Mouse (Mus musculus) embryo, embryonic 10 days (tissue): ENCODE measurements around the gene Msrb3.

Source experiments
- DNase-seq: peaks from one replicate; pipeline ENCODE4 v3.0.0-alpha.2; 2015; ENCODE audit warnings: low spot score

The Msrb3 gene

DNA sequence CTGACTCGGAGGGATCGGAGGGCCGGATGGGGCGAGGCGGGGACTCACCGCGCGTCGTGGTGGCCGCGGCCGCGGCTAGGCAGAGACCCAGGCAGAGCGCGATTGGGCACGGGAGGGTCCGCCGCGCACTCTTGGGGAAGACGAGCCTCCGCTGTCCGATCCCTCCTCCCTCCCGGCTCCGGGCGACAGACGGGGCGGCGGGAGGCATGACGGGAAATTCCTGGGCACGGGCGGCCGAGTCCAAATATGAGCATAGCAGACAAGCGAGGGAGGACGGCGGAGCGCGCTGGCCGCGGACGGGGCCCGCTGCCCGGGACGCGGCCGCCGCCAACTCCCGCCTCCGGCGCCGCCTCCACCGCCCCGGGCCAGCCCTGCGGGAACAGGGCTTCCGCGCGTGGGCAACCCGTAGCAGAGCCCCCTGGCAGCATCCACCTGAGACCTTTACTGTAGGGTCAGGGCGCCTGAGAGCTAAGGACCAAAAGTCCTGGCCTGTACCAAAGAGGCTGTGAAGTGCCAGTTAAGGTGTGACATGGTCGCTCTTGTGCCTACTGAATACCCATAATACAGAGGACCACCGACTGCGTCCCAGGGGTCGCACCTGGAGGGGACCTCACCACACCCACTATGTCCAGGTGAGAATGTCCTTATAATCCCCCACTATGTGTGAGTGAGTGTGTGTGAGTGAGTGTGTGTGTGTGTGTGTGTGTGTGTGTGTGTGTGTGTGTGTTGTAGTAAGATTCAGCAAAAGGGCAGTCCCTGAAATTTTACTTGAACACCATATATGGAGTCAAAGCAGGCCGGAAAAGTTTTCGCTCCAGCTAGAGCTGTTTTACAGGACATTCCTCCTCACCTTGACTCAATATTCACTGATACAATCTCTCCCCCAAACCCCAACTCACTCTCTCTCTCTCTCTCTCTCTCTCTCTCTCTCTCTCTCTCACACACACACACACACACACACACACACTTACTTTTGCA is at the start of gene Msrb3:
Msrb3 (minus strand) TSS at position 317 of the 978 bp plus-strand sequence.
- DNase-seq, result peak; percentile 92

DNA sequence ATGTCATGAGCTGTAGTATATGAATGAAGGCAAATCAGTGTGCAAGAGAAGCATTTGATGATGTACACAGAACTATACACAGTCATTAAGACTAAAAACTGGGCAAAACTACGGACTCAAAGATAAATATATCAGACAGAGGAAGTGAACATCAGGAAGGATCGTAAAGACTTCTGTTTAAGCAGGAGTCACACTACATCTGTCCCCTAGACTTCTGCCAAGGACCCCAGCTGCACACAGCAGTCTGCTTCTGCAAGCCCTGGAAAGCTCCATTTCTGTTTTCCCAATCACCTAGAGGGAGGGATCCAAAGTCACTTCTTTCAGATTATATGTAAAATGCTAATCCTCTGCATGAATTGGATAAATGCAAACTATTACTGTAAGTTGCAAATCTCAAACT is 49.6 kb upstream of the Msrb3 start:
- DNase-seq, result no peak

DNA sequence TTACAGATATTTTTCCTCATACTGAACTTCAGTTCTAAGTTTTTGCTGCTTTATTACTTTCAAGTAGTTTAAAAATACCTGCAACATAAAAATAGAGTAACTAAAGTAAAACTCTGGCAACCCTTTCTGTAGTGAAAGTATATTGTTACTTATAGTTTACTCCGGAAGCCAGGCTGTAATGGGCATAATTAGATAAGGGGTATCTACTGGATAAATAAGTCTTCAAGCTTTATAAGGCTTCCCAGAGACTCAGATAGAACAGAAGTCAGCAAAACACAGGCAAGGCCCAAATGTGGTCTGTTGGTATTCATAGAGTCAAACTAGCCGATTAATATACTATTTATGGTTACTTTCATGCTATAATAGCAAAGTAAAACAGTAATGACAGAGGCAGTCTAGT is 48.9 kb upstream of the Msrb3 start:
- no peak for DNase-seq

- DNase-seq, result no peak
Observed at GRCm38 (mm10) chr10:120946847-120947246, 47.9 kb upstream of the Msrb3 start.

DNA sequence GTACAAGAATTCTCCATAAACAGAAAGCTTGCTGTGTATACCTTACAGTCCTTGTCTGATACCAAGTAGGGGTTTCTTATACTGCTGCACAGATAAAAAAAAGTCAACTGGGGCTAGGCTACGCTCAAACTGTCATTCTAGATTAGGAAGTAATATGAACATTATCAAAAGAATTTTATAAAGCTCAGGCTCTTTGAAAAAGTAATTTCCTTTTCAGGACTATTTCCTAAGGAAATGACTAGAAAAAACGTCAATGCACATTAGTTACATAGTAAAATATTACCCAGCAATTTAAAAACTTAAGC is 40.0 kb upstream of the Msrb3 start:
- DNase-seq, result no peak

GRCm38 (mm10) chr10:120938077-120938903 is 39.4 kb upstream of the Msrb3 start:
- DNase-seq, result peak; percentile 73

DNA sequence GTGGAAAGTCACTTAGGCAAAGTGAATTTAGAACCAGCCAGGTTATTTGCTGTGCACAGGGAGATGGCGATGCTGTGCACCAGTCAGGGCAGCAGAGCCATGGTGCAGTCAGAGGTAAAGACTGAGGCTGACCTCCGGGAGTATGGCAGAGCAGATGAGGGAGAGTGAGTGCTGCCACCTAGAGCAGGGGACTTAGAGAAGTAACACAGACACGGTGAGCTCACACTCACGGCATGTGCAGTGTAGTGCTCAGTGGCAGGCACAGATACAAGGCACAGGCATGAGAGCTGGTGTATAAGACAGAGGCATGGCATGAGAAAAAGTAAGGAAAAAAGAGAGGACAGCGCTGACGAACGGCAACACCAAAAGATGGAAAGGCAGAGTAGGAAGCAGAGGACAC is 30.6 kb upstream of the Msrb3 start:
- no peak for DNase-seq

DNA sequence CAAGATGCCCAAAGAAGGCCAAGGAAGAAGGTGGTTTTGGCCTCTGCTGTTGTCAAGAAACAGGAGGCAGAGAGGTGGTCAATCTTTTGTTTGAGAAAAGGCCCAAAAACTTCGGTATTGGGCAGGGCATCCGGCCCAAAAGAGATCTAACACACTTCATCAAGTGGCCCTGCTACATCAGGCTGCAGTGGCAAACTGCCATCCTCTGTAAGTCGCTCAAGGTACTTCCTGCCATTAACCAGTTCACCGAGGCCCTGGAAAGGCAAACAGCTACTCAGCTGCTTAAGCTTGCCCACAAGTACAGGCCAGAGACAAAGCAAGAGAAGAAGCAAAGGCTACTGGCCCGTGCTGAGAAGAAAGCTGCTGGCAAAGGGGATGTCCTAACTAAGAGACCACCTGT is 29.3 kb upstream of the Msrb3 start:
- DNase-seq, result no peak

DNA sequence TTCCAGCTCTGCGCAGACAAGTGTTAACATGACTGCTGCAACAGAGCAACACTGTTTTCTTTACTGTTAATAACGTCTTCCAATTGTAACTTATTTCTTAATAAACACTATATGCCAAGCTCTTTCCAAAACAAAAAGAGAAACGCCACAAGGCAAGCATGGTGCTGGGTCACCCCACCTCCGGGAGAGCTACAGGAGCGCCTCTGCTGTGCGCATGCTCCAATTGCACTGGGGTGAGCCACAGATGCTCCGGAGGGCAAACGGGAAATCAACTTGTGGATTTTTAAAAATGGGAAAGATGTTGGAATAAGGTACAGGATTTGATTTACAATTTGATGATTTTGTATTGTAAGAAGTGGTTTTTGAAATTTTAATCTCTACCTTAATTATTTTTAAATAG is 27.3 kb upstream of the Msrb3 start:
- DNase-seq, result no peak

GRCm38 (mm10) chr10:120921501-120921900 is 22.6 kb upstream of the Msrb3 start:
- no peak for DNase-seq

- no peak for DNase-seq
Observed at GRCm38 (mm10) chr10:120920604-120921003, 21.7 kb upstream of the Msrb3 start.

DNA sequence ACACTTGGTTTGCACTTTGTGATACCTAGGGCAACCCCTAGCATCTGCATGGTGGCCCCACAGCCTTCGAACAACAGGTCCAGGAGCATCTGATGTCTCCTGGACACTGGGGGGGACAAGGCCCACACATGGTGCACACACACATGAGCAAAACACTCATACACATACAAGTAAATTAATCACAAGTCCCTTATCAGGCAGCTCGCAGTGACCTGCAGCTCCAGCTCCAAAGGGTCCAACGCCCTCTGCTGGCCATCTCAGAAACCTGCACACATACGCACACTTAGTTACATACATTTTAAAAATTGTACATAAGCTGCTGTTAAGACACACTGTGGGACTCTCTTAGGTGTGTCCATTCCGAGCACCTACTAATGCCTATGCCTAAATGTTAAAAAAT is 17.3 kb upstream of the Msrb3 start:
- no peak for DNase-seq

GRCm38 (mm10) chr10:120914948-120915631 is 16.2 kb upstream of the Msrb3 start:
- no peak for DNase-seq

- no peak for DNase-seq
Observed at GRCm38 (mm10) chr10:120914286-120914685, 15.4 kb upstream of the Msrb3 start.

DNA sequence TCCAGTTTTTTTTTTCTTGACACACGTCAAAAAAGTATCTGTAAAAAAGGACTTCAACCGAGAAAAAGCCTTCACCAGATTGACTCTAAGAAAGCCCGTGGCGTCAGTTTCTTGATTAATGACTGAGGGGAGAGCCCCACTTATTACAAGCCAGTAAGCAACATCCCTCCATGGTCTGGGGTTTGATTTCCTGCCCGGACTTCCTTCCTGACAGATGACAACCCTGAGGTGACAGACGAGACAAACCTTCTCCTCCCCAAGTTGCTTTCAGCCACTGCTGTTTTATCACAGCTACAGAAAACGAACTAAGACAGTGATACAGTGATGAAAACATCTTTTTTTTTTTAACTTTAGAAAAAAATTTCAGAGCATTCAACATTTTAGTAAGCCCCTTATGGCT is 14.9 kb upstream of the Msrb3 start:
- no peak for DNase-seq

- no peak for DNase-seq
Observed at GRCm38 (mm10) chr10:120911971-120912370, 13.1 kb upstream of the Msrb3 start.

- DNase-seq, result no peak
Observed at GRCm38 (mm10) chr10:120908776-120909574, 10.1 kb upstream of the Msrb3 start.

DNA sequence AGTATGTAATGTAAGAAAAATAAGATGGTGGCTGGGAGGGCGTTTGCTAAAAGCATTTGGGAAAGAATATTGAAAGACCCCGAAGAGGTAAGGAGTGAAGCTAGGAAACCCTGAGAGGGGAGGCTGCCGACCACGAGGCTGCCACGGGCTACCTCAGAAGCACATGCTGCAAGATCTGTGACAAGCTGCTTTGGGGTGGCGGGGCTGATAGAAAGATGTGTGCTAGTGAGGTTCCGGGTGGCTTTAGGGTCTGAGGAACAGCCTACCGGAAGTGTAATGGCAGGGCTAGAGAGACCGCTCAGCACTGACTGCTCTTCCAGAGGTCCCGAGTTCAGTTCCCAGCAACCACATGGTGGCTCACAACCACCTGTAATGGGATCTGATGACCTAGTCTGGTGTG is 5.8 kb upstream of the Msrb3 start:
- no peak for DNase-seq

GRCm38 (mm10) chr10:120903843-120904468 is 5.1 kb upstream of the Msrb3 start:
- peak; percentile 27 for DNase-seq

GRCm38 (mm10) chr10:120901746-120902145 is 2.8 kb upstream of the Msrb3 start:
- DNase-seq, result no peak

- DNase-seq, result no peak
Observed at GRCm38 (mm10) chr10:120900096-120900495, 1.2 kb upstream of the Msrb3 start.
